Mouse (Mus musculus) cortical plate, adult 2 months (tissue): ENCODE results near the gene Atg16l2.

Source experiments
- CTCF ChIP-seq: fragments of 200-500 bp; IDR thresholded peaks from 2 replicates; pipeline ENCODE4 v1.5.1; 2011; ENCODE audit warnings: mild to moderate bottlenecking, control low read depth, low read length; ENCODE audit not compliant: insufficient read depth; ENCODE audit errors: extremely low read depth
- POLR2A ChIP-seq: fragments of 200-500 bp; IDR thresholded peaks from 2 replicates; pipeline ENCODE4 v1.6.1; 2011; ENCODE audit warnings: mild to moderate bottlenecking, low read length, control low read depth; ENCODE audit not compliant: insufficient read depth; ENCODE audit errors: extremely low read depth

GRCm38 (mm10) chr7:101315699-101316098 is 13.6 kb upstream of the Atg16l2 start:
- TF ChIP-seq POLR2A (no peak), CTCF (no peak)
